Mouse (Mus musculus) retina, postnatal 1 day (tissue): ENCODE data around the gene Tmem80.

ENCODE experiments used
- DNase-seq: peaks from one replicate; pipeline ENCODE4 v3.0.0-alpha.2; 2012

Tmem80 gene

DNA sequence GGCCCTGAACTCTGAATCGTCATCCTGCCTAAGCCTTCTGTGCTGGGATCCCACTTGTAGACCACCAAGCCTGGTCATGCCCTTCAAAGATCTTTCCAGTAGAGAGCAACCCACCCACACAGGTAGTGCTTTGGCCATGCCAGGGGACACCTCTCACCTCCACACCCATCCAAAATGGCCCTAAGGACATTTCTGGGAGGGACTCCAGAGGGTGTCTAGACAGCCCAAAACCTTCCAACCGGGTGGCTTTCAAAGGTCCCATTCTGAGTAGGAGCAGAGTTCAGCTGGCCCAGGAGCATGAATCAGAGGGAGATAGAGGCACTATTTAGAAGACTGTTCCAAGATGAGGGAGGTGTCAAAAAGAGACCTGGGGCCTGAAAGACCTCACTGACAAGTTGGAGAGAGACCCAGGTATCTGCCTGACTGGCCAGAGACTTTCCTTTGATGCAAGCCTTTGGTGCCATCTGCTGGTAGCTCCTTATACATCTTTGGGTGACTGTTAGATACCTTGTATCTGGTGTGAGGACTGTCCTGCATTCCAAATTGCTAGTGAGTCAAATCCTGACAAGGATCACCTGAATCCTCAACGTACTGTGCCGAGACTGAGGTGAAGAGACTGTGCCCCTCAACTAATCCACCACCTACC lies 35.7 kb downstream of the Tmem80 start:
- DNase-seq, result peak; percentile 82

DNA sequence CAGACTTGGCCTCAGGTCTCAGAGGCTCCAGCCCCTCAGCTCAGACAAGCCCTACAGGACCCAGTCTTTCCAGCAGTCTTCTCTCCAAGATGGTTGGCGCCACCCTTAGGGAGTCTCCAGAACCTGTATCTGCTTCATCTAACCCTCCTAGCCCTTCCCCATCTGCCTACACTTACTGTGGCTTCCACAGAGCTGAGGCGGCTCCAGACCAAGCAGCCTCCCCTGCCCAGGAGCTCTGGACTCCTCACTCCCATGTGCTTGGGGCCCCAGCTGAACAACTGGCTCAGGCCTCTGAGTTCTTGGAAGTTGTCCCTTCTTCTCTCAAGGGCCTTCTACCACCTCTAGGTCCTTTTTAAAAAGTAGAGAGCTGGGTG lies 36.2 kb downstream of the Tmem80 start:
- no peak for DNase-seq

DNA sequence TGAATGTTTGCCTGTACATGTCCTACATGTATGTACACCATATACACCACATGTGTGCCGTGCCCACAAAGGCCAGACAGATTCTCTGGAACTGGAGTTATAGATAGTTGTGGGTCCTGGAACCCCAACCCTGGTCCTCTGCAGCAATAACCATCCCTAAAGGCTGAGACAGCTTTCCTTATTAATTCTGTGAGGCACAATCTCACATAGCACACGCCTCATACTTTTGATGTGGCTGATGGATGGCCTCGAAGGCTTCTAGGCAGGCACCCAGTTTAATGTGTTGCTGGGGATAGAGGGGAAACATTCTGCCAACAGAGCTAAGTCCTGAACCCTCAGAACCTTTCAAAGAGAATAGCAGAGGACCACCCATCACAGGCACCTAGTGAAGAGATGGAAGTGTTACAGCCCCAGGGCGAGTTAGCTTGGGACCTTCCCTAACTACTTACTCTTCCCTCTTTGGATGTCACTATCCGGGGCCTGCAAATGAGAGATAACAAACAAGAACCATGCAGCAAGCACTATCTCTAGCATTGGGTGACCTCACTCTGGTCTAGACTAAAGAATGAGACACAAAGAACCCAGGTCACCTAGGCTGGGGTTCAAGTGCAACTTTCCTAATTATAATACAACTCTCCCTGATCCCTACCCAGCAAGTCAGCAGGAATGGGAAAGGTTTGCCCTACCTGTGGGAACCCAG lies 37.0 kb downstream of the Tmem80 start:
- DNase-seq, result no peak

DNA sequence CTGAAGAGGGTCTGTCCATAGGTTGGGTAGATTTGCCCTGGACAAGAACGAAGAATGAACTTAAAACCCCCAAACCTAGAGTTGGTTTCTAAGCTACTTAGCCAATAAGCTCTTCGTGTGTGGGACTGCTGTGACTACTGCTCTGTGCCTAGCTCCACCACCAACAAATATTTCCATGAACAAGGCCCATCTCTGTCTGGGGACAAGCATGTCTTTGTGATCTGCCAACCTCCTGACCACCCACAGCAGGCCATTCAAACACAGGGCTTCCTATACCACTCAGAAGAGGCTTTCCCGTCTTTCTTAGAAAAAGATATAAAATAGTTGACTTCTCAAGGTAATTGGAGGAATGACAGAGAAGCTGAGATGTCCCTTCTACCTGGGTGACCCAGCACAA lies 37.5 kb downstream of the Tmem80 start:
- DNase-seq, result no peak

DNA sequence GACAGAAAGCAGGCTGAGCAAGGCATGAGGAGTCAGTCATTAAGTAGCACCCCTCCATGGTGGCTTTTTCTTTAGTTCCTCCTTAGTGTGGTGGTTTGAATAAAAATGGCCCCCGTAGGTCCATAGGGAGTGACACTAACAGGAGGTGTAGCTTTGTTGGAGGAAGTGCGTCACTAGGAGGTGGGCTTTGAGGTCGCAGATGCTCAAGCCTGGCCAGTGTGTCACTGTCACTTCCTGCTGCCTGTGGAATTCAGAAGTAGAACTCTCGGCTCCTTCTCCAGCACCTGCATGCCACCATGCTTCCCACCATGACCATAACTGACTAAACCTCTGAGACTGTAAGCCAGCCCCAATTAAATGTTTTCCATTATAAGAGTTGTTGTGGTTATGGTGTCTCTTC lies 39.8 kb downstream of the Tmem80 start:
- DNase-seq, result no peak

DNA sequence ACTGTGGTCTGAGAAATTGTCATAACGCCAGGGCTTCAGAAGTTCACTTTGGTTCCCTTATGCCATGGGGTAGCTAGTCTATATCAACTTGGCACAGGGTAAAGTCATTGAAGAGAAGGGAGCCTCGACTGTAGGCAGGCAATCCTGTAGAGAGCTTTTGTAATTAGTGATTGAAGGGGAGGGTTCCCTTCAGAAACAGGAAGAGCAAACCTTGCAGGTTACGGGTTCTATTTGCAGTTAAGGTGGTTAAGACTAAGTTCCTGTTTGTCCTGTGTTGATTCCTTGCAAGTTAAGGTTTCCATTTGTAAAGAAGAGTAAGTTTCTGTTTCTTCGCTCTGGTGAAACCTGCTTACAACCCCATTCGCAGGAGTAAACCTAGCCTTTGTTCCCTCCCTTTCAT lies 42.4 kb downstream of the Tmem80 start:
- no peak for DNase-seq

DNA sequence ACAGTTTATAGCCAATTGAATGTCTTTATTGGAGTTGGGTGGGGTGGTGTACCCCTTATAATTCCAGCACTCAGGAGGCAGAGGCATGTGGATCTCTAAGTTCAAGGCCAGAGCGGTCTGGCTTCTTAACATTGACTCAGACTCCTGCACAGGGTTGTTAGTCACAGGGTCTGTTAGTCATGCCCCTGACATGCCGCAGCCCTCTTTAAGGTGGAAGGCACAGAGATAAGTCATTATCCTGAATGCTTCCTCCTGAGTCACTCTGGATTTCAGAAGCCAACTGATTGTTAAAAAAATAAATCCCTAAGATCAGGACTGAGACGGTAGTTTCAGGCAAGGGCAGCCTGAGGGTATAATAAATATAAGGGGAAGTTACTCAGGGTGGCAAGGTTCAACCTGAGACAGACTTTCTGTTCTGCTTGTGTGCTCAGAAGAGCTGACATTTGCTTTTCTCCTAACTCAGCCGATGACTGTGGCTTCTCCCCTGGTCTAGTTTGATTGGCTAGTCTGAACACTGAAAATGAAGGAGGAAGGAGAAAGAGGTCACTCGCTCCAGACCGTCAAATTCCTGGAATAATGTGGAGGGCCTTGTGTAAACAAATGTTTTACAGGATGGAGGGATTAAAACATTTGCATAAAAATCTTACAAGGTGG lies 44.5 kb downstream of the Tmem80 start:
- no peak for DNase-seq

DNA sequence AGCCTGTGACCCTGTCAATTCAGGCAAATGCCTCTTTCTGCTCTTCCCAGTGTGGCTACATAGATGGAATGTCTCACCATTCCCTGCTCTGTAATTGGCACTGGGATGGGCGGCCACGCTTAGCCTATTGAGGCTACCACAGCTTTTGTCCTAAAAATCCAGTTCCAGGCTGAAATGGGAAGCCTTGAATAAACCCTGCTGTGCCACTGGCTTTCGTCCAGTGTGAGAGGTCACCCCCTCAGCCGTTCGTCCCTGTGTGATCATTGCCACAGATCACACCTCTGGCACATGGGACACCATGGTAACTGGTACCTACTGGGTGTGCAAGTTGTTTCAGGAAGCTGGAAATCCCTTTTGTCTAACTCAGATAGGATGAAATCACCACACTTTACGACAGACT lies 46.1 kb downstream of the Tmem80 start:
- no peak for DNase-seq

DNA sequence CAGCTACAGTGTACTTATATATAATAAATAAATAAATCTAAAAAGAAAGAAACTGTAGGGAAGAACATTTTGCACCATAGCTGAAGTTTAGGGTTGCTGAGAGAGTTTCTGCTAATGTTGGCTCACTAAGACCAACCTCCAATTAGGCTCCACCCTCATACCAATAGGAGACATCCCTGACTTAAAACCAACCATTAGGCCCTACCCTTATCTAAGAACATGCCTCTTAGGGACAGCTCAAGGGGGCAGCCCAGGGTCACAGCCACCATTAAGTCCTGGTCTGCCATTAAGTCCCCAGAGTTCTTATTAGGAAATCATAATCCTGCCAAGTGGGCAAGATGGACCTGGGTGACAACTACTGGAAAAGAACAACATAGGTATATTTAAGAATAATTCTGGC lies 46.9 kb downstream of the Tmem80 start:
- DNase-seq, result no peak

DNA sequence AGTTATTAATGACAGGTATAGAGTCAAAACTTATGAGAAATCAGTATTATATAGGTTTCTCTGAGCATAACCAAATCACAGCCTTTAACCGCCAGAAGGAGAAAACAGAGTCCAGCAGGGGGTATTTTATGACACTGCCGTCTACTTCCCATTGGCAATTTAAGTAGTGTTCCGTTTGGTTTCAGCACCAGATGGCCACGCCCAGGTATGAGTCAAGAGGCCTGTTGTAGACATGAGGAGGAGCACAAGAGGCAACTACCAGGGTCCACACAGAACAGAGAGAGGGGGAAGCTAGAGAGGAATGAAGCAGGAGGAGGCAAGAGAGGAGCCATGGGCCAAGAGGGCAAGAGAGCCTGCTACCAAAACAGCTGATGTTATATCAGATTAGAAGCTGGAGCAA lies 52.0 kb downstream of the Tmem80 start:
- DNase-seq, result no peak

DNA sequence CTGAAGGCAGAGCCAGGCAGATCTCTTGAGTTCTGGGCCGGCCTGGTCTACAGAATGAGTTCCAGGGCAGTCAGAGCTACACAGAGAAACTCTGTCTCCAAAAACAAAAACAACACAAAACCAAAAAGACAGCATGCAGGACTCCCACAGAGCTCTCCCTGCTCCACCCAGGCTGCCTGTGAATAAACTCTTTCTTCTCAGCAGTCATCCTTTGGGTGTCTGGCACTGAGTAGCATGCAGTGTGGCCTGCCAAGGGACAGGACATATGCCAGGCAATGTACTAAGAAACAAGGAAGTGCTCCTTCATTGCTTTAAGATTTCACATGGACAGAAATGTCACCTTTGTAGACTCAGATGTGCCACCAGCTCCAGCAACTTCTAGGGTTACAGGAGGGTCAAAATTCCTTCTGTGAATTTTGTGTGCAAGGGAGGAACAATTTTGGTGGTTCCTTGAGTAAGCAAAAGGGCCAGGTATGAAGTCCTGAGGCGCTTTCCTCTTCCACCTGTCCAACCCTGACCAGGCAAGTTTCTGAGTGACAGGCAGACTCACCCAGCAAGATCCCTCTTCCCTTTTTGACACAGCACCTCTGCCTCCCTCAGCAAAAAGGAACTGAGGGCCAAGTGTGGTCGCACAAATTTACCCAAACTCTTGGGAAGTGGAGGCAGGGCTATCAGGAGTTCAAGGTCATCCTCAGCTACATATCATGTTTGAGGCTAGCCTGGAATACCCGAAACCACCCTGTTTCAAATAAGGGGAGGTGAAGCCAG lies 53.7 kb downstream of the Tmem80 start:
- DNase-seq, result no peak
